ENCODE assay signal across 8 mouse cellular contexts in the genomic region with DNA sequence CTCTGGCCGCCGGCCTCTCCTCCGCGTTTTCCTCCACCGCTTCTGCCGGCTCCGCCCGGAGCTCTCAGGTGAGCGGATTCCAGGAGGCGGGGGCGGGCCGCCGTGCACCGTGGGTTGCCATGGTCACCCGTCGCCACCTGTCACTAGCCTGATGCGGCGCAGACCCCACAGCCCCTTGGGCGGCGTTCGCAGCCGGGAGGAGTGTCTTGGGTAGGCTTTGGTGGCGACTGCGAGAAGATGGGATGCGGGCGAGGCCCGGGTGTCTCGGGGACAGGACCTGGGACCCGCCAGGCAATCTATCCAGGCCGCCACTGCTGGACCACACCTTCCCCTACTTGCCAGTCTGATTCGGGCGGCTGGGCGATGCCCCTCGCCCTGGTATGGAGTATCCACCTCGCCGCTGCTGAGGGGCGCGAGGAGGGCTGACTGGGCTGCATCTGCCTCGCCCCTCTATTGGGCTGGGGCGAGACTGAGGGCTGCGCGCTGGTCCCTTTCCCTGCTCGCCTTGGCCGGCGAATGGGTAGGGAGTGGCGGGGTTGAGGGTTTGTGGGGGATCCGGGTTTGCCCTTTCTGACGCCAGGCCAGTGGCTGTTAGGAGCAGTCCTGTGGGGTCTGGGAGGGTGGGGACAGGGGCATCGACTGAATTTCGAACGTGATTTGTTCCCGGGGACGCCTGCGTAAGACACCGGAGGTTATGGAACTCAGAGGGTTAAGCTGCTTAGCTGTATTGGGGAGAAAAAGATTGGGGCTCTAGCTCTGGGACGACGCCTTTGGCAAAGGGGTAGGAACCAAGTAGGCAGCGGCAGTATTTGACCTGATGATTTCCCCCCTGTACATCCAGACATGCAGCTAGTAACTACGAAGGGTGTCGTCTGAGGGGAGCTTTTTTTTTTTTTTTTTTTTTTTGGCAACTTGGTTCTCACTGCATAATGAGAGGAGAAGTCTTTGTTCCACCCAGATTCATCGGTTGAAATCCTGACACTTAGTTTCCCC. TPM values are rescaled to one million over a fixed set of nuclear protein-coding genes. Genes with fewer than 3 reads are reported as not detected.
A peak's percentile ranks its signal among the peaks of the same experiment; 100 is the strongest.
DNase-seq lines count a peak whose midpoint lies in the region; ATAC-seq lines count a peak whose summit lies in the region.

No protein-coding gene starts in this region.

- H3K36me3 ChIP-seq in kidney, embryonic 14.5 days (ENCODE audit: control insufficient read depth, insufficient read depth, low read length), result no peaks in the 10 kb centered on the region
- no peaks in the 10 kb centered on the region for H3K36me3 ChIP-seq in embryonic facial prominence, embryonic 15.5 days
- H3K36me3 ChIP-seq in limb, embryonic 11.5 days (ENCODE audit: control insufficient read depth, insufficient read depth, low read length), result no peaks in the 10 kb centered on the region
- no peaks in the 10 kb centered on the region for H3K36me3 ChIP-seq in neural tube, embryonic 12.5 days

- ATAC-seq in kidney, embryonic 14.5 days (ENCODE audit: low FRiP score, low TSS enrichment), result peak; percentile 85
- peak; percentile 66; the same call in 1 of the 2 replicates for ATAC-seq in embryonic facial prominence, embryonic 15.5 days (ENCODE audit: insufficient number of reproducible peaks, low FRiP score, low TSS enrichment, low read depth)
- peak; percentile 85 for ATAC-seq in limb, embryonic 11.5 days (ENCODE audit: insufficient number of reproducible peaks, low FRiP score, low TSS enrichment, low read depth)
- ATAC-seq in neural tube, embryonic 12.5 days (ENCODE audit: low FRiP score, low read depth), result peak; percentile 82

- H3K27ac ChIP-seq in kidney, embryonic 14.5 days (ENCODE audit: low read depth, low read length), result 0 out of 2 replicates have a peak overlapping the region, but pooled peaks have one; percentile 33
- H3K27ac ChIP-seq in embryonic facial prominence, embryonic 15.5 days (replicated peaks), result peak overlapping the region; percentile 80
- H3K27ac ChIP-seq in limb, embryonic 11.5 days (replicated peaks; ENCODE audit: low read depth, low read length), result 0 out of 2 replicates have a peak overlapping the region, but pooled peaks have one; percentile 42
- peak overlapping the region; percentile 91 for H3K27ac ChIP-seq in neural tube, embryonic 12.5 days

- no peaks in the 10 kb centered on the region for H3K9me3 ChIP-seq in kidney, embryonic 14.5 days (ENCODE audit: control insufficient read depth, low read length)
- H3K9me3 ChIP-seq in embryonic facial prominence, embryonic 15.5 days (replicated peaks), result no peaks in the 10 kb centered on the region
- no peaks in the 10 kb centered on the region for H3K9me3 ChIP-seq in limb, embryonic 11.5 days (ENCODE audit: control insufficient read depth, low read length)
- no peaks in the 10 kb centered on the region for H3K9me3 ChIP-seq in neural tube, embryonic 12.5 days

- H3K27me3 ChIP-seq in kidney, embryonic 14.5 days (ENCODE audit: control insufficient read depth, insufficient read depth, low read length), result no peaks in the 10 kb centered on the region
- no peaks in the 10 kb centered on the region for H3K27me3 ChIP-seq in embryonic facial prominence, embryonic 15.5 days
- no peaks in the 10 kb centered on the region for H3K27me3 ChIP-seq in limb, embryonic 11.5 days (ENCODE audit: control insufficient read depth, insufficient read depth, low read length)
- H3K27me3 ChIP-seq in neural tube, embryonic 12.5 days (replicated peaks), result no peaks in the 10 kb centered on the region

- H3K4me3 ChIP-seq in kidney, embryonic 14.5 days (ENCODE audit: low read length), result peak overlapping the region; percentile 77
- peak overlapping the region; percentile 99 for H3K4me3 ChIP-seq in embryonic facial prominence, embryonic 15.5 days (replicated peaks)
- peak overlapping the region; percentile 90 for H3K4me3 ChIP-seq in limb, embryonic 11.5 days (ENCODE audit: low read depth, low read length)
- peak overlapping the region; percentile 95 for H3K4me3 ChIP-seq in neural tube, embryonic 12.5 days

- peak overlapping the region; percentile 99 for H3K4me2 ChIP-seq in kidney, embryonic 14.5 days (replicated peaks; ENCODE audit: low read depth, low read length)
- H3K4me2 ChIP-seq in embryonic facial prominence, embryonic 15.5 days (replicated peaks), result peak overlapping the region; percentile 98
- peak overlapping the region; percentile 98 for H3K4me2 ChIP-seq in limb, embryonic 11.5 days (ENCODE audit: low read depth, severe bottlenecking)
- peak overlapping the region; percentile 83 for H3K4me2 ChIP-seq in neural tube, embryonic 12.5 days (replicated peaks)

- no peak for DNase-seq in kidney, adult 8-10 months
- DNase-seq in MEL-GATA-1-ER (ENCODE audit: extremely low read depth, low read depth), result peak; percentile 21
- DNase-seq in limb, embryonic 11.5 days (ENCODE audit: low spot score), result peak; percentile 26
- no peak for DNase-seq in gastrocnemius, postnatal 36 days
- DNase-seq in kidney, adult 18-20 months, result no peak

- intact Hi-C loops in gastrocnemius, postnatal 36 days (cut with DNase I), result loop anchor here (5.0 kb wide), 1 partner anchor 60 kb away; the partner anchor contains the start of gene Clcc1

- H3K9ac ChIP-seq in kidney, embryonic 14.5 days (ENCODE audit: low read depth, low read length), result peak overlapping the region; percentile 72
- H3K9ac ChIP-seq in embryonic facial prominence, embryonic 15.5 days, result peak overlapping the region; percentile 64
- peak overlapping the region; percentile 63 for H3K9ac ChIP-seq in limb, embryonic 11.5 days (ENCODE audit: low read length)
- peak overlapping the region; percentile 86 for H3K9ac ChIP-seq in neural tube, embryonic 12.5 days

- no peaks in the 10 kb centered on the region for H3K4me1 ChIP-seq in kidney, embryonic 14.5 days (ENCODE audit: control insufficient read depth, insufficient read depth, low read length)
- peaks cover 6% of the 10 kb centered on the region; the same call in 1 of the 2 replicates for H3K4me1 ChIP-seq in embryonic facial prominence, embryonic 15.5 days
- no peaks in the 10 kb centered on the region for H3K4me1 ChIP-seq in limb, embryonic 11.5 days (ENCODE audit: control insufficient read depth, insufficient read depth, low read length)
- peaks cover 9% of the 10 kb centered on the region for H3K4me1 ChIP-seq in neural tube, embryonic 12.5 days

- WGBS in kidney, embryonic 14.5 days, result under 1% methylated on average over 59 of the region's 61 CpGs
- WGBS in embryonic facial prominence, embryonic 15.5 days, result under 1% methylated on average over 61 of the region's 61 CpGs
- WGBS in limb, embryonic 11.5 days, result under 1% methylated on average over 59 of the region's 61 CpGs
- WGBS in neural tube, embryonic 12.5 days, result under 1% methylated on average over 61 of the region's 61 CpGs

RNA-seq across cellular contexts. Expression of gene Wdr47, which starts 0.7 kb away (rescaled TPM):
- polyA plus RNA-seq in kidney, embryonic 14.5 days (2014; fragmentation: Nextera tagmentation; extraction: Ambion mirVana), result 4.7 and 8.5 TPM in 2 replicates
- 18.0 and 19.9 TPM in 2 replicates for polyA plus RNA-seq in embryonic facial prominence, embryonic 15.5 days (2015; fragmentation: Nextera tagmentation; extraction: Ambion mirVana)
- 8.3 and 9.3 TPM in 2 replicates for polyA plus RNA-seq in limb, embryonic 11.5 days (2014; fragmentation: Nextera tagmentation; extraction: Ambion mirVana)
- 66.6 and 72.1 TPM in 2 replicates for polyA plus RNA-seq in neural tube, embryonic 12.5 days (2016; fragmentation: Nextera tagmentation; extraction: Ambion mirVana)
- total RNA-seq in gastrocnemius, postnatal 36 days (2021), result 1 to 10 TPM; 4.3 TPM

RNA-seq across cellular contexts. Expression of gene Taf13, which starts 20.3 kb away (rescaled TPM):
- 35.1 and 45.2 TPM in 2 replicates for polyA plus RNA-seq in kidney, embryonic 14.5 days (2014; fragmentation: Nextera tagmentation; extraction: Ambion mirVana)
- 43.1 and 51.3 TPM in 2 replicates for polyA plus RNA-seq in embryonic facial prominence, embryonic 15.5 days (2015; fragmentation: Nextera tagmentation; extraction: Ambion mirVana)
- 48.1 and 54.8 TPM in 2 replicates for polyA plus RNA-seq in limb, embryonic 11.5 days (2014; fragmentation: Nextera tagmentation; extraction: Ambion mirVana)
- 72.6 and 77.8 TPM in 2 replicates for polyA plus RNA-seq in neural tube, embryonic 12.5 days (2016; fragmentation: Nextera tagmentation; extraction: Ambion mirVana)
- 10 to 100 TPM; 18.0 to 21.4 TPM for total RNA-seq in gastrocnemius, postnatal 36 days (2021)

RNA-seq across cellular contexts. Expression of gene Tmem167b, which starts 29.6 kb away (rescaled TPM):
- 20.4 and 32.7 TPM in 2 replicates for polyA plus RNA-seq in kidney, embryonic 14.5 days (2014; fragmentation: Nextera tagmentation; extraction: Ambion mirVana)
- polyA plus RNA-seq in embryonic facial prominence, embryonic 15.5 days (2015; fragmentation: Nextera tagmentation; extraction: Ambion mirVana), result 48.6 and 49.6 TPM in 2 replicates
- 37.1 and 39.7 TPM in 2 replicates for polyA plus RNA-seq in limb, embryonic 11.5 days (2014; fragmentation: Nextera tagmentation; extraction: Ambion mirVana)
- polyA plus RNA-seq in neural tube, embryonic 12.5 days (2016; fragmentation: Nextera tagmentation; extraction: Ambion mirVana), result 55.3 and 56.7 TPM in 2 replicates
- total RNA-seq in gastrocnemius, postnatal 36 days (2021), result 10 to 100 TPM; 12.3 to 14.0 TPM

RNA-seq across cellular contexts. Expression of gene 5330417C22Rik, which starts 55.5 kb away (rescaled TPM):
- 0.59 and 2.0 TPM in 2 replicates for polyA plus RNA-seq in kidney, embryonic 14.5 days (2014; fragmentation: Nextera tagmentation; extraction: Ambion mirVana)
- polyA plus RNA-seq in embryonic facial prominence, embryonic 15.5 days (2015; fragmentation: Nextera tagmentation; extraction: Ambion mirVana), result 3.3 and 4.1 TPM in 2 replicates
- 0.21 and 0.34 TPM in 2 replicates for polyA plus RNA-seq in limb, embryonic 11.5 days (2014; fragmentation: Nextera tagmentation; extraction: Ambion mirVana)
- 4.6 TPM in 2 replicates for polyA plus RNA-seq in neural tube, embryonic 12.5 days (2016; fragmentation: Nextera tagmentation; extraction: Ambion mirVana)
- total RNA-seq in gastrocnemius, postnatal 36 days (2021), result under 1 TPM; 0.05 to 0.25 TPM

RNA-seq across cellular contexts. Expression of gene 1700013F07Rik, which starts 57.9 kb away (rescaled TPM):
- polyA plus RNA-seq in kidney, embryonic 14.5 days (2014; fragmentation: Nextera tagmentation; extraction: Ambion mirVana), result not detected in 2 replicates
- polyA plus RNA-seq in embryonic facial prominence, embryonic 15.5 days (2015; fragmentation: Nextera tagmentation; extraction: Ambion mirVana), result 2.8 and 6.1 TPM in 2 replicates
- polyA plus RNA-seq in limb, embryonic 11.5 days (2014; fragmentation: Nextera tagmentation; extraction: Ambion mirVana), result 0.47 TPM in 1 of 2 replicates, not detected in the other
- polyA plus RNA-seq in neural tube, embryonic 12.5 days (2016; fragmentation: Nextera tagmentation; extraction: Ambion mirVana), result 0.32 TPM in 1 of 2 replicates, not detected in the other
- total RNA-seq in gastrocnemius, postnatal 36 days (2021), result not detected

Comparison
In these comparisons a context has a peak if more than half of its experiments do, and no peak if none do; other contexts are left out.
1. H3K27ac ChIP-seq: peak in every context shown above with its lines; median percentile 91 in neural tube, embryonic 12.5 days; 80 in embryonic facial prominence, embryonic 15.5 days; 42 in limb, embryonic 11.5 days; 33 in kidney, embryonic 14.5 days.
2. DNase-seq: peak in MEL-GATA-1-ER (single experiment) and limb, embryonic 11.5 days (single experiment); none in kidney, adult 8-10 months (0 of 2), gastrocnemius, postnatal 36 days (0 of 2) and kidney, adult 18-20 months (single experiment).
3. Peak in every context shown above with its lines, with median percentiles within 50 percentile points of each other: ATAC-seq, H3K4me2 ChIP-seq, H3K4me3 ChIP-seq and H3K9ac ChIP-seq.